Mouse (Mus musculus) neural tube, embryonic 14.5 days (tissue): Measurements from ENCODE around the gene Cutal. TPM values are rescaled to one million over a fixed set of nuclear protein-coding genes. Genes with fewer than 3 reads are reported as not detected.

Source experiments
- ATAC-seq: fragments of 200-750 bp; cut with Nextera tagmentation; 2 replicates; pipeline ENCODE4 v1.8.0; 2017; ENCODE audit warnings: low read depth, mild to moderate bottlenecking, moderate TSS enrichment, moderate library complexity
- H3K27ac ChIP-seq: fragments of 300-500 bp; sonication (generic); 2 replicates; pipeline ENCODE4 v1.5.1; 2014; ENCODE audit warnings: low read depth, mild to moderate bottlenecking, control low read depth, low read length, moderate library complexity, mixed read lengths
- H3K27me3 ChIP-seq: fragments of 300-500 bp; sonication (generic); 2 replicates; pipeline ENCODE4 v1.6.1; 2014; ENCODE audit warnings: low read length; ENCODE audit not compliant: control insufficient read depth, insufficient read depth
- H3K36me3 ChIP-seq: fragments of 300-500 bp; sonication (generic); 2 replicates; pipeline ENCODE4 v1.6.1; 2014; ENCODE audit warnings: low read length, mixed read lengths; ENCODE audit not compliant: control insufficient read depth, insufficient read depth
- H3K4me1 ChIP-seq: fragments of 300-500 bp; sonication (generic); 2 replicates; pipeline ENCODE4 v1.6.1; 2014; ENCODE audit warnings: low read length; ENCODE audit not compliant: control insufficient read depth, insufficient read depth
- H3K4me2 ChIP-seq: fragments of 300-500 bp; sonication (generic); 2 replicates; pipeline ENCODE4 v1.6.1; 2014; ENCODE audit warnings: mild to moderate bottlenecking, low read depth, low read length, control low read depth
- H3K4me3 ChIP-seq: fragments of 300-500 bp; sonication (generic); 2 replicates; pipeline ENCODE4 v1.5.1; 2014; ENCODE audit warnings: low read depth, low read length, control low read depth, mixed read lengths
- H3K9ac ChIP-seq: fragments of 300-500 bp; sonication (generic); replicated peaks from 2 replicates; pipeline ENCODE4 v1.6.1; 2014; ENCODE audit warnings: low read depth, mild to moderate bottlenecking, control low read depth, low read length, mixed read lengths
- H3K9me3 ChIP-seq: fragments of 300-500 bp; sonication (generic); 2 replicates; pipeline ENCODE4 v1.6.1; 2016; ENCODE audit warnings: low read length; ENCODE audit not compliant: control insufficient read depth
- WGBS: fragments of 180-500 bp; shearing (Covaris S2); extraction: QIAGEN DNeasy Blood & Tissue Kit; methylation state at CpG from one replicate; pipeline ENCODE4 v1.1.7; 2014; 5-methylcytosine and 5-hydroxymethylcytosine counted together
- polyA plus RNA-seq: library from polyadenylated mRNA; unstranded; fragments of >200 nt; fragmentation: Nextera tagmentation; extraction: Ambion mirVana; gene quantifications from 2 replicates; pipeline ENCODE4 v1.2.1, GENCODE M21; 2014

Gene Cutal
- polyA plus RNA-seq, 1 experiment from 2014 or later: not detected

DNA sequence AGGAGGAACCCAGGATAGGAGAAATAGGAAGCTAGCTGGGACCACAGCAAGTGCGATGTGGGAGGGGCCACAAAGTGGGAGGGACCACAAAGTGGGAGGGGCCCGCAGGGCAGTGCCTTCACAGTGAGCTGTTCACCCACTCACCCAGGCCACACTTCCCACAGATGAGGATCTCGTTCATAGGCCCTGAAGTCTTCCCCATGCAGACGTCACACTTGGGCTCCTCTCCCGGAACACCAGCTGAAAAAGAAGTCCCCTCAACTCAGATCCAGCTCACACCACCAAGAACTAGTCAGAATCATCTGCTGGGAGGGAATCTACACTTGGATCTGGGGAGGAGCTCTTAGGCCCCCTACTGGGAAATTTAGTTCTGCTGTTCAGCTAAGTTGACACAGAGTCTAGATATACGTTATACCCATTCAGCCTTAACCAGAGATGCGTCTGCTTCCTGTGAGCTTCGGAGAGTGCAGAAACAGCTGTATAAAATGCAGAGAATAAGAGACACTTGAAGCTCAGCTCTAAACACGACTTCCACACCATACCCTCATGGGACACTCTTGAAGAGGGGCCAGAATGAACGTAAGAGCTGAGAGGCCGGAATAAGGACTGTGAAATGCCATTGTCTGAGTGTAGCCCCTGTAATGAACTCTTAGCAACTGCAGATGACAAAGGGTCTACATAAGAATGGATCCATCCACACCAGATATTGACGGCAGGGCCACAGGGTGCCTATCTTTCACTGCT is 32.8 kb downstream of the Cutal start:
- H3K27me3 ChIP-seq: no peaks in the 10 kb centered on the region
- no peak for ATAC-seq
- no peak overlapping the region for H3K9ac ChIP-seq
- H3K4me2 ChIP-seq: no peak overlapping the region
- H3K4me3 ChIP-seq: no peak overlapping the region
- H3K9me3 ChIP-seq: no peaks in the 10 kb centered on the region
- H3K27ac ChIP-seq: no peak overlapping the region
- WGBS: 40% methylated on average over 12 of the region's 12 CpGs
- peaks cover 5% of the 10 kb centered on the region; the same call in 1 of the 2 replicates for H3K4me1 ChIP-seq
- no peaks in the 10 kb centered on the region for H3K36me3 ChIP-seq

DNA sequence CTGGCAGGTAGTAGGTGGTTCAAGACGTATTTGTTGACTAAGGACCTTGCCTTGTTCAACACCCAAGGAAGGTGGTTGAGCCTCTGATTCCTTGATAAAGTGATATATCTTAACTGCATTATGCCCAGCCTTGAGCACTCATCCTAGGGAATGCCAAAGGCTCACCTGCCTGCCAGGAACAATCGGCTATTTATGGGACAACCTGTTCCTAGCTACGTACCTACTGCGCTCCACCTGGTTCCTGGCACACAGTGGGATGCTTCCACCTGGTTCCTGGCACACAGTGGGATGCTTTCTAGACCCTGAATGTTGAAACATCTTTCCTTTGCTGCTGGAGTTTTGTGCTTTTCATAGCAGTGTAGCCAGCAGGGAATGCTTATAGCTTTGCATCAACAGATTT is 35.5 kb downstream of the Cutal start:
- peaks cover 14% of the 10 kb centered on the region; the same call in 1 of the 2 replicates for H3K4me1 ChIP-seq
- H3K27ac ChIP-seq: no peak overlapping the region
- WGBS: 93% methylated on average over 4 of the region's 4 CpGs
- no peak overlapping the region for H3K4me2 ChIP-seq
- no peaks in the 10 kb centered on the region for H3K36me3 ChIP-seq
- H3K4me3 ChIP-seq: no peak overlapping the region
- no peak overlapping the region for H3K9ac ChIP-seq
- H3K27me3 ChIP-seq: peaks cover 8% of the 10 kb centered on the region
- H3K9me3 ChIP-seq: no peaks in the 10 kb centered on the region
- ATAC-seq: no peak

DNA sequence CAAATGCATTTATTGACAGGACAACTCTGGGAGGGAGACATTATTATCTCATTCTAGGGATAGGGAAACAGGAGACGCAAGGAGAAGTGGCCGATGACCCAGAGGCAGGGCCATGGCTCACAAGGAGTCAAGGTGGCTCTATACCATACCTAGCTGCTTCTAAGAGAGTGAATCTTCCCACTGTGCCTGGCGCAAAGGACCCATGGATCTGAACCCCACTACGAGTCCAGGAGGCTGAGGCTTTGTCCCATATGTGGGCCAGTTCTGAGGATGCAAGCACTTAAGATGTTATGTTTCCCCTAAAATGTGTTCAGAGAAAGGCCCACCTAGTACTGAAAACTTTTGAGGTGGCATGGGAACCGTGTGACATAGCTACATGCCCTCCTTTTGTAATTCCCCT is 37.7 kb downstream of the Cutal start:
- WGBS: 87% methylated on average over 5 of the region's 5 CpGs
- Histone ChIP-seq H3K9ac (no peak overlapping the region), H3K4me1 (peaks cover 14% of the 10 kb centered on the region; the same call in 1 of the 2 replicates), H3K9me3 (no peaks in the 10 kb centered on the region), H3K27ac (no peak overlapping the region), H3K27me3 (peaks cover 10% of the 10 kb centered on the region), H3K4me2 (no peak overlapping the region), H3K36me3 (no peaks in the 10 kb centered on the region), H3K4me3 (no peak overlapping the region)
- no peak for ATAC-seq

DNA sequence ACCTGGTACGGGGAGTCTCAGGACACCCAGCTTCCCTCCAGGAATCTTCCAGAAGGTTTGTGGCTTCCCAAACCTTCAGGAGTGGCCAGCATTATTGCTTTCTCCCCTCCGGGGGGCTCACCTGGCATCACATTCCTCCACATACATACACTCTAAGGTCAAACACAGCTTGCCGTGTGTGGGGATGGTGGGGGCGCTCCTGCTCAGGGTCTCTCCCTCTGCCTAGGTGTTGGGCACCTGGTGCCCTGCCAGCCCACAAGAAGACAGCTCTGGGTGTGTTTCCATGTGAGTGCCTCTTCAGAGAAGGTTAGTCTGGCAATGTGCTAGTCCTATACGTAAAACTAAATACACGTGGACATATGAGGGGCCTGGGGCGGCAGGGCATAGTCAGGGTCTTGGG is 38.4 kb downstream of the Cutal start:
- ATAC-seq: no peak
- H3K27ac ChIP-seq: no peak overlapping the region
- H3K4me1 ChIP-seq: peaks cover 14% of the 10 kb centered on the region; the same call in 1 of the 2 replicates
- H3K27me3 ChIP-seq: peaks cover 10% of the 10 kb centered on the region
- H3K9ac ChIP-seq: no peak overlapping the region
- H3K9me3 ChIP-seq: no peaks in the 10 kb centered on the region
- H3K4me2 ChIP-seq: no peak overlapping the region
- H3K4me3 ChIP-seq: no peak overlapping the region
- H3K36me3 ChIP-seq: no peaks in the 10 kb centered on the region
- WGBS: 47% methylated on average over 7 of the region's 7 CpGs

DNA sequence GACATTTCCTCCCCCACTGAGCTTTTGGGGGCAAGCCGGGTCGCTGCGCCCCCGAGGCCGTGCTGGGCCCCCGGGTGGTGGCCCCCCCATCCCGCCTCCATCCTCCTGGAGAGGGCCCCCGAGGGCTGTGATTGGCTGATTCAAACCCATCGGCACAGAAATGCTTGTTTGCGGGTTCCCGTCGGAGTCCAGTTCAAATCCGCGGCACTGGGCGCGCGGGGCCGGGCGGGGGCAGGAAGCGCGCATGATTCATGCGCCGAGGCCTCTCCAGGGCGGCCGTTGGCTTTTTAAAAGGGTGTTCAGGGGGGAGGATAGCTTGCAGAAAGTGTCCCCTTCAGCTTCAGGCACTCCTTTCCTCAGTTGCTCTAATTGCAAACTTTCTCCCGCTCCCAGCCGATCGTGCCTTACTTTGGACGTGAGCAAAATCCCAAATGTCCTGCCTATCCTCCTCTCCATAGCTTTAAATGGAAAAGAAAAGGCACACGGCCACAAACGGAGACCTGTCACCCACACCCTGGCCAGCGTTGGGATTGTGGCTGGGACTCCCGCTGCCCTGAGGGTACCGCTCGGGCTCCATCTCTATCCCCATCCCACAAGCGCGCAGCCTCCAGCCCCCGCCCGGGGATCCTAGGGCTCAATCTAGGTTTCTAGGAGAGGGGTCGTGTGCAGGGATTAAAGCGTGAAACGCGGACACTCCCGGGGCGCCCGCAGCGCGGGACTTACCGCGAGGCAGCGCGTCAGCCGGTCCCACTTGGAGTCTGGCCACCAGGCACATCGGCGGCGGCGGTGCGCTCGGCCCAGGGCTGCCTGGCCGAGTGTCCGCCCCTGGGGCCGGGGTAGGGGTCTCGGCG is 39.2 kb downstream of the Cutal start, which contains the start of gene Phf19:
Gene Phf19 (minus strand): TSS at position 809 of the 851 bp plus-strand sequence.
- H3K27me3 ChIP-seq: peaks cover 10% of the 10 kb centered on the region
- ATAC-seq: peak; percentile 42; the same call in 1 of the 2 replicates
- H3K4me2 ChIP-seq: peak within 1 kb of the TSS; percentile 95
- peak within 1 kb of the TSS; percentile 50 for H3K4me3 ChIP-seq
- whole genome bisulfite sequencing: under 1% methylated on average over 62 of the region's 64 CpGs
- H3K4me1 ChIP-seq: peaks cover 14% of the 10 kb centered on the region; the same call in 1 of the 2 replicates
- H3K9ac ChIP-seq: peak within 1 kb of the TSS; percentile 57
- no peak within 1 kb of the TSS for H3K27ac ChIP-seq
- H3K36me3 ChIP-seq: no peaks in the 10 kb centered on the region
- H3K9me3 ChIP-seq: no peaks in the 10 kb centered on the region

DNA sequence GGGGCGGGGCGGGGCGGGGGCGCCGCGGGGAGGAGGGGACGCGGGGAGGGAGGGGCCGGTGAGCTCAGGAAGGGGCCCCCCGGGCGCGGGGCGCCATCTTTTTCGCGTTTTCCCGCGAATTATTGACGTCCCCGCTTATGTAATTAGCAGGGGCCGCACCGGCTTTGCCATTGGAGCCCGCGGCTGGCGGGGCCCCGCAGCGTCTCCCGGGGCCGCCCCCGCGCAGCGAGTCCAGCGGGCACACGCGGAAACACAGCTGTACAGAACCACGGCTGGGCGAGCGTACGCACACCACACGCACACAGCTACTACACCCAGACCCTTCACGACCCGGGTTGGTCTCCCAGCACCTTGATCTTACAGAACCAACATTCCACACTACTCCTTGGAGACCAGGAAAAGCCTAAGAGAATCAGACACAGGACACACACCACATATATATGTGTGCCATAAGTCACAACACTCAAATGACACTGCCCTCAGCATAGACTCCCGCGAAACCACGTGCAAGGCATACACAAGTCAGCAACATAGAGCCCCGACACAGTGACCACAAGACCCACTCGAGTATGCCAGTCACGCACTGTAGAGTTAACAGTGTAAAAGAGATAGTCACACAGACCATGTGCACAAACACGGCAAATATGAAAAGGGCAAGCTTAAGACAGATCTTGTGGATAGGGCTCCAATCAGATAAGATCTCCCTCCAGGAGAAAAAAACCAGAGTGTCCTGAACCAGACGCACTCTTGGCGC is 40.0 kb downstream of the Cutal start:
- Histone ChIP-seq H3K27me3 (peaks cover 10% of the 10 kb centered on the region), H3K4me3 (peak overlapping the region; percentile 50), H3K27ac (no peak overlapping the region), H3K36me3 (no peaks in the 10 kb centered on the region), H3K4me1 (peaks cover 14% of the 10 kb centered on the region; the same call in 1 of the 2 replicates), H3K4me2 (peak overlapping the region; percentile 95), H3K9ac (peak overlapping the region; percentile 57), H3K9me3 (no peaks in the 10 kb centered on the region)
- WGBS: 2% methylated on average over 42 of the region's 50 CpGs
- ATAC-seq: peak; percentile 64

DNA sequence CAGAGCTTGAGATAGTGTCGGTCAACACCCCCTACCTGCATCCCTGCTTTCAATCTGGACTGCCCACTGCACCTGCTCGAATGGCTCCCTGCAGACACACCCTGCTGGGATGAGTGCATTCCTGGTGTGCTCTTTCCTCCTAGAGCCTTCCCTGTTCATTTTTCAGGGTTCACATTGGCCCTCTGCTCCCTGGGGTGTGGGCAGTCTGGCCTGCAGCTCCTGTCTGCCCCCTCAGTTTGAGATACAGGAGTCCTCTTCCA is 40.6 kb downstream of the Cutal start:
- Histone ChIP-seq H3K4me2 (no peak overlapping the region; the same call in 1 of the 2 replicates), H3K27me3 (peaks cover 10% of the 10 kb centered on the region), H3K9me3 (no peaks in the 10 kb centered on the region), H3K4me1 (peaks cover 14% of the 10 kb centered on the region; the same call in 1 of the 2 replicates), H3K9ac (no peak overlapping the region), H3K4me3 (no peak overlapping the region), H3K36me3 (no peaks in the 10 kb centered on the region), H3K27ac (no peak overlapping the region)
- 11% methylated on average over 2 of the region's 2 CpGs for WGBS
- ATAC-seq: no peak

DNA sequence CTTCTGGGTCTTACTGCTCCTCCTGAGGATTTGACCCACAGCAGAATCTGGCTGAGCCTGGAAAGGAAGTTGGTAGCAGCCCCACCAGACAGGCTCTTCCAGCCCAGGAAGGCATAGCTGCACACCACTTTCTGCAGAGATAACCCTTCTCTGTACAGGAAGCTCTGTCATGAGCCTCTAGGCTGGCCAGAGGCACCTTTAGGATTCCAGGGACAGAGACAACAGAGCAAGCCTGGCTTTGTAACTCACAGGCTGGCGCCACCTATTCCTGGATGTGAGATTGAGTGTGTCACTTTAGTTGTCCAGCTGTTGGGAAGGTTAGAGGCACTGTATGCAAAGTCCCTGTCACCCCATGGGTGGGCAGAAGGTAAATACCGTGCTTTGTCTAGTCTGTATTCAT is 40.9 kb downstream of the Cutal start:
- H3K4me2 ChIP-seq: no peak overlapping the region
- H3K4me3 ChIP-seq: no peak overlapping the region
- peaks cover 10% of the 10 kb centered on the region for H3K27me3 ChIP-seq
- 53% methylated on average over 2 of the region's 2 CpGs for WGBS
- H3K9me3 ChIP-seq: no peaks in the 10 kb centered on the region
- no peaks in the 10 kb centered on the region for H3K36me3 ChIP-seq
- ATAC-seq: no peak
- H3K9ac ChIP-seq: no peak overlapping the region
- H3K27ac ChIP-seq: no peak overlapping the region
- H3K4me1 ChIP-seq: peaks cover 14% of the 10 kb centered on the region; the same call in 1 of the 2 replicates
